Mouse (Mus musculus) kidney, embryonic 15.5 days (tissue): ENCODE results near the gene Olfr738. TPM values are rescaled to one million over a fixed set of nuclear protein-coding genes. Genes with fewer than 3 reads are reported as not detected.

Source experiments
- ATAC-seq: fragments of 200-750 bp; cut with Nextera tagmentation; replicated peaks from 2 replicates; pipeline ENCODE4 v1.8.0; 2017; ENCODE audit warnings: moderate TSS enrichment; ENCODE audit not compliant: low FRiP score
- H3K27ac ChIP-seq: fragments of 300-500 bp; sonication (generic); 2 replicates; pipeline ENCODE4 v1.5.1; 2015; ENCODE audit warnings: mild to moderate bottlenecking, inconsistent platforms
- H3K27me3 ChIP-seq: fragments of 300-500 bp; sonication (generic); 2 replicates; pipeline ENCODE4 v1.6.1; 2015; ENCODE audit warnings: inconsistent platforms
- H3K36me3 ChIP-seq: fragments of 300-500 bp; sonication (generic); 2 replicates; pipeline ENCODE4 v1.6.1; 2015; ENCODE audit warnings: inconsistent platforms
- H3K4me1 ChIP-seq: fragments of 300-500 bp; sonication (generic); 2 replicates; pipeline ENCODE4 v1.6.1; 2015; ENCODE audit warnings: inconsistent platforms
- H3K4me2 ChIP-seq: fragments of 300-500 bp; sonication (generic); 2 replicates; pipeline ENCODE4 v1.6.1; 2015; ENCODE audit warnings: moderate library complexity, mild to moderate bottlenecking, inconsistent platforms
- H3K4me3 ChIP-seq: fragments of 300-500 bp; sonication (generic); replicated peaks from 2 replicates; pipeline ENCODE4 v1.5.1; 2015; ENCODE audit warnings: mild to moderate bottlenecking, inconsistent platforms
- H3K9ac ChIP-seq: fragments of 300-500 bp; sonication (generic); 2 replicates; pipeline ENCODE4 v1.6.1; 2015; ENCODE audit warnings: mild to moderate bottlenecking, inconsistent platforms
- H3K9me3 ChIP-seq: fragments of 300-500 bp; sonication (generic); replicated peaks from 2 replicates; pipeline ENCODE4 v1.6.1; 2016; ENCODE audit warnings: inconsistent platforms
- WGBS: fragments of 180-500 bp; shearing (Covaris S2); methylation state at CpG from one replicate; pipeline ENCODE4 v1.1.7; 2015; ENCODE audit warnings: mixed read lengths; 5-methylcytosine and 5-hydroxymethylcytosine counted together
- polyA plus RNA-seq: library from polyadenylated mRNA; unstranded; fragments of >200 nt; fragmentation: Nextera tagmentation; extraction: Ambion mirVana; gene quantifications from 2 replicates; pipeline ENCODE4 v1.2.1, GENCODE M21; 2015

Gene Olfr738
- polyA plus RNA-seq = not detected in 2 replicates

DNA sequence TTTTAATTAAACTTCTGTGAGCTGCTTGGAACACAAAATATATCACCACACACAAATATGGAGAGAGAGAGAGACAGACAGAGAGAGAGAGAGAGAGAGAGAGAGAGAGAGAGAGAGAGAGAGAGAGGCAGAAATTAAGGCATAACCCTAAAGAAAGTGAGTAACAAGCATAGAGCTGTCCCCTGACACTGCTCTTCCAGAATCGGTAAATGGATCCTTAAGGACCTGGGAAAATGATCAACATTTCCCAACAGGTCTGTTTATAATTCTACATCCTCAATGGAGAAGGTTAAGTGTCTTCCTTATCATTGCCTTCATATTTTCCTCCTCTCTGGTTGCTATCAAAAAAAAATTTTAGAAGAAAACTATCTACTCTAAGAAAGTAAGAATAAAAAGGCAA lies at the start of gene Olfr738:
Olfr738 (plus strand) TSS at position 301 of the 400 bp plus-strand sequence.
- Histone ChIP-seq H3K36me3 (no peaks in the 10 kb centered on the region), H3K4me2 (no peak within 1 kb of the TSS), H3K9ac (no peak within 1 kb of the TSS), H3K4me3 (no peak within 1 kb of the TSS), H3K27ac (no peak within 1 kb of the TSS), H3K27me3 (no peaks in the 10 kb centered on the region), H3K4me1 (no peaks in the 10 kb centered on the region), H3K9me3 (no peaks in the 10 kb centered on the region)
- 72% methylated on average over 1 of the region's 1 CpGs for WGBS
- ATAC-seq = no peak

DNA sequence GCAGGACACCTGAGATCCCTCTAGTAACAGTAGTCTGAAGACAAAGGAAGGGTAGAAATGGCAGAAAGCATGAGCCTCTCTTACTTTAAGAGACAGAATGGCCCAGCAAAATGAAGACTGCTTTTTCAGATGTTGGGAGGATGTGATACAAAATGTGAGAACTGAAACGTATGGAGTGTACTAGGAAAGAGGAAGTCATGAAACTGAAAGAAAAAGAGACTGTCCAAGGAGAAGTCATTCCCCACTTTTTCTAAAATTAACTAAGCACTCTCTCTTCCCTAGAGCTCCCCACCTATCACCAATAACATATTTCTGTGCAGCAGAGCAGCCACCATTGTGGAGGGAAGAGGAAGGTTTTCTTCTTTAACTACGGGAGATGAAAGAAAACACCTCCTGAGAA lies 49.8 kb upstream of the Olfr738 start, which contains the start of gene Tlr11:
Tlr11 (plus strand) TSS at position 322 of the 400 bp plus-strand sequence.
- H3K4me1 ChIP-seq = no peaks in the 10 kb centered on the region
- H3K36me3 ChIP-seq = no peaks in the 10 kb centered on the region
- no peaks in the 10 kb centered on the region for H3K27me3 ChIP-seq
- no peak within 1 kb of the TSS for H3K27ac ChIP-seq
- no peak within 1 kb of the TSS for H3K4me3 ChIP-seq
- H3K4me2 ChIP-seq = no peak within 1 kb of the TSS
- no peak for ATAC-seq
- 83% methylated on average over 2 of the region's 2 CpGs for WGBS
- no peaks in the 10 kb centered on the region for H3K9me3 ChIP-seq
- H3K9ac ChIP-seq = no peak within 1 kb of the TSS

DNA sequence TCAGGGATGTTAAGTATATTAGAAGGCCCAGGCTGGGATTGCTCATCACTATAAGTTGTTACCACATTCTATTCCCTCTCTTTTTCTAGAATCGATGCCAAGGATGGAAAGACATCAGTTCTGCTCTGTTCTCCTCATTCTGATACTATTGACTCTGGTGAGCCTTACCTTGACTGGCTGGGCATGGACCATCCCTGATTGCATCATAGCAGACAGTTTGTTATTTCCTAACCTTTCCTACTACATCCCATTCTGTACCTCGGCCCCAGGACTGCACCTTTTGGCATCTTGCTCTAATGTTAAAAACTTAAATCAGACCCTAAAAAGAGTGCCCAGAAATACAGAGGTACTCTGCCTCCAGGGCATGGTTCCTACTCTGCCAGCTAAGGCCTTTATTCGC lies 46.9 kb upstream of the Olfr738 start:
- Histone ChIP-seq H3K4me1 (no peaks in the 10 kb centered on the region), H3K4me3 (no peak overlapping the region), H3K27ac (no peak overlapping the region), H3K4me2 (no peak overlapping the region), H3K9me3 (no peaks in the 10 kb centered on the region), H3K27me3 (no peaks in the 10 kb centered on the region), H3K36me3 (no peaks in the 10 kb centered on the region), H3K9ac (no peak overlapping the region)
- 85% methylated on average over 3 of the region's 3 CpGs for WGBS
- ATAC-seq = no peak

DNA sequence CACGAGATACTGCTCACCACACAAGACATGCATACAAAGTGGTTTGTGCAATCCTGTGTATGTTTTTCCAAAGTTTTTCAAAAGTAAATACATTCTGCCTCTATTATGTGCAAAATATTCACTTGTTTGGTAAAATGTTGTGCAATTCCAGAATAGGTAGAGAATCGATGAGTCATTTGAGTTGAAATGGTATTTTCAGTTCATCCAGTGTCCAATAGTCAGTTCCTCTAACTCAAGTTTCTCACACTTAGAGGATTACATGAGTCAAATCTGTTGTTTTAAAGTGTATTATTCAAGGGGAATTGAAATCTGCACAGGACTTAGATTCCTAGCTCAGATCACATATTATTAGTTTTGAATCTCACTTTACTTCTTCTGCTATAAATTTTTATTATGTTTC lies 43.8 kb upstream of the Olfr738 start:
- H3K4me3 ChIP-seq = no peak overlapping the region

DNA sequence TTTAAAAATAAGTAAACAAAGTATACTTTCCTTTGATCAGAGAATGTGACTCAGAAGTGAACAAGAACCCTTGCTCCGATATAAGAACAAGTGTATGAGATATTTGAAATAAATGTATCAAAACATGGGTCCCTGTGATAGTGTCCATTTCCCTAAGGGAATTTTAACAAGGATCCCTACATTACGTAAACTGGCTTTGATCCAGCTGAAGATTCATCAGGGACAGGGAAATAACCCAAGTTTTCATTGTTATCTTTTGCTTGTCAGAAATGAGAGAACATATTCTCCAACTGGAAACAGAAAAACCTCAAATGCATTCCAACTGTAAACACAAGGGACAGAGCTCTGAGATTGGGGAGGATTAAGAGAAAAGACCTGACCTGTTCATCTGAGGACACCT lies 26.5 kb upstream of the Olfr738 start, which contains the start of gene Olfr736:
Olfr736 (plus strand) TSS at position 301 of the 400 bp plus-strand sequence.
- no peak within 1 kb of the TSS for H3K27ac ChIP-seq
- no peaks in the 10 kb centered on the region for H3K9me3 ChIP-seq
- no peaks in the 10 kb centered on the region for H3K36me3 ChIP-seq
- no peak within 1 kb of the TSS for H3K9ac ChIP-seq
- ATAC-seq = no peak
- no peak within 1 kb of the TSS for H3K4me2 ChIP-seq
- no peaks in the 10 kb centered on the region for H3K4me1 ChIP-seq
- H3K27me3 ChIP-seq = no peaks in the 10 kb centered on the region
- H3K4me3 ChIP-seq = no peak within 1 kb of the TSS
- 93% methylated on average over 2 of the region's 2 CpGs for WGBS

More for the DNA sequence above, 43.8 kb upstream of the Olfr738 start:
- WGBS = 86% methylated on average over 2 of the region's 2 CpGs
- Histone ChIP-seq H3K9ac (no peak overlapping the region), H3K4me1 (no peaks in the 10 kb centered on the region), H3K36me3 (no peaks in the 10 kb centered on the region), H3K9me3 (no peaks in the 10 kb centered on the region), H3K27ac (no peak overlapping the region), H3K27me3 (no peaks in the 10 kb centered on the region), H3K4me2 (no peak overlapping the region)
- no peak for ATAC-seq

DNA sequence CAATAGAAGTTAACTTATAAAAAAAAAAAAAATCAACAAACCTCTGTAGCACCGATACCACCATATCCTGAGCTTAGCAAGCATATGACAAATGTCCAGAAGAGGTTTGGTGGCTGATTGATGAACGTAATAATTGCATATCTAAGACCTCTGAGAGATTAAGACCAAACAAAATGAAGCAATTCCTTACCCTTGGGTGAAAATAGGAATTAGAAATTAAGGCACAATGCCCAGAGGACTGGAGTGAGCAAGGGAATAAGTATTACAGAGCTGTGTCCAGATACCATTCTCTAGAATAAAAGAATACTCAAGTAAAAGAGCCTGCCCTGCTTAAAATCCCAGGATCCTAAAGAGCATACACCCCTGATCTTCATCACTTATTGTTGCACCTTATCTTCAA lies 11.0 kb downstream of the Olfr738 start, which contains the start of gene Olfr739:
Olfr739 (plus strand) TSS at position 301 of the 400 bp plus-strand sequence.
- H3K4me3 ChIP-seq = no peak within 1 kb of the TSS
- H3K4me2 ChIP-seq = no peak within 1 kb of the TSS
- H3K4me1 ChIP-seq = no peaks in the 10 kb centered on the region
- no peaks in the 10 kb centered on the region for H3K36me3 ChIP-seq
- H3K27me3 ChIP-seq = no peaks in the 10 kb centered on the region
- no peak for ATAC-seq
- H3K9ac ChIP-seq = no peak within 1 kb of the TSS
- WGBS = 69% methylated on average over 2 of the region's 2 CpGs
- no peak within 1 kb of the TSS for H3K27ac ChIP-seq
- no peaks in the 10 kb centered on the region for H3K9me3 ChIP-seq

DNA sequence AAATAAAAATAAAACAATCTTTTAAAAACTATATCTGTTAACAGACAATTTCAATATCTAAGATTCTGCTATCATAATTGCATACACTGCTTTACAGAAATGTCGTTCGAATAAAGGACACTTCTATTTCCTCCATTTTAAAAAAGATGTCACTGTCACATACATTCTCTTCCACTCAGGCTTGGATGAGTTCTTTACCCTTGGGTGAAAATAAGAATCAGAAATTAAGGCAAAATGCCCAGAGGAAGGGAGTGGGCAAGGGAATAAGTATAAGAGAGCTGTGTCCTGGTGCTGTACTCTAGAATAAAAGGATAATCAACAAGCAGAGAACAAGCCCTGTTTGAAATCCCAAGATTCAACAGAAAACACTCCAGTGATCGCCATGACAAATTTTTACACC lies 37.9 kb downstream of the Olfr738 start, which contains the start of gene Olfr740:
Olfr740 (plus strand) TSS at position 301 of the 400 bp plus-strand sequence.
- 83% methylated on average over 3 of the region's 3 CpGs for WGBS

More for the DNA sequence above, 37.9 kb downstream of the Olfr738 start, which contains the start of gene Olfr740:
- no peak for ATAC-seq
- Histone ChIP-seq H3K36me3 (no peaks in the 10 kb centered on the region), H3K27me3 (no peaks in the 10 kb centered on the region), H3K4me1 (no peaks in the 10 kb centered on the region), H3K9me3 (no peaks in the 10 kb centered on the region), H3K4me3 (no peak within 1 kb of the TSS), H3K4me2 (no peak within 1 kb of the TSS), H3K9ac (no peak within 1 kb of the TSS), H3K27ac (no peak within 1 kb of the TSS)

Other genes starting within 250 kb of the Olfr738 start
- not detected in 2 replicates for gene Olfr730, start 219.4 kb upstream of the Olfr738 start, polyA plus RNA-seq
- gene Olfr731, start 165.7 kb upstream of the Olfr738 start, polyA plus RNA-seq = not detected in 2 replicates
- not detected in 2 replicates for gene Olfr732, start 123.4 kb upstream of the Olfr738 start, polyA plus RNA-seq
- not detected in 2 replicates for gene Olfr733, start 106.0 kb upstream of the Olfr738 start, polyA plus RNA-seq
- not detected in 2 replicates for gene Olfr734, start 80.8 kb upstream of the Olfr738 start, polyA plus RNA-seq
- gene Olfr735, start 58.7 kb upstream of the Olfr738 start, polyA plus RNA-seq = not detected in 2 replicates
- not detected in 2 replicates for gene Tlr11, start 49.7 kb upstream of the Olfr738 start, polyA plus RNA-seq
- not detected in 2 replicates for gene Olfr736, start 26.4 kb upstream of the Olfr738 start, polyA plus RNA-seq
- gene Olfr739, start 11.1 kb downstream of the Olfr738 start, polyA plus RNA-seq = not detected in 2 replicates
- not detected in 2 replicates for gene Olfr740, start 38.0 kb downstream of the Olfr738 start, polyA plus RNA-seq
- not detected in 2 replicates for gene Olfr741, start 65.2 kb downstream of the Olfr738 start, polyA plus RNA-seq
- not detected in 2 replicates for gene Olfr742, start 96.0 kb downstream of the Olfr738 start, polyA plus RNA-seq
- not detected in 2 replicates for gene Olfr743, start 114.3 kb downstream of the Olfr738 start, polyA plus RNA-seq
- not detected in 2 replicates for gene Olfr744, start 207.3 kb downstream of the Olfr738 start, polyA plus RNA-seq
- not detected in 2 replicates for gene Olfr745, start 231.8 kb downstream of the Olfr738 start, polyA plus RNA-seq
- gene Olfr746, start 239.5 kb downstream of the Olfr738 start, polyA plus RNA-seq = not detected in 2 replicates